Mouse (Mus musculus) right cerebral cortex, adult 18-20 months (tissue): Measurements from ENCODE around the gene Cd5.

Experiments used
- DNase-seq: peaks from one replicate; pipeline ENCODE4 v3.0.0; 2022; ENCODE audit warnings: mixed read lengths

Cd5 gene

GRCm38 (mm10) chr19:10723649-10724048 lies 15.2 kb downstream of the Cd5 start:
- no peak for DNase-seq

DNA sequence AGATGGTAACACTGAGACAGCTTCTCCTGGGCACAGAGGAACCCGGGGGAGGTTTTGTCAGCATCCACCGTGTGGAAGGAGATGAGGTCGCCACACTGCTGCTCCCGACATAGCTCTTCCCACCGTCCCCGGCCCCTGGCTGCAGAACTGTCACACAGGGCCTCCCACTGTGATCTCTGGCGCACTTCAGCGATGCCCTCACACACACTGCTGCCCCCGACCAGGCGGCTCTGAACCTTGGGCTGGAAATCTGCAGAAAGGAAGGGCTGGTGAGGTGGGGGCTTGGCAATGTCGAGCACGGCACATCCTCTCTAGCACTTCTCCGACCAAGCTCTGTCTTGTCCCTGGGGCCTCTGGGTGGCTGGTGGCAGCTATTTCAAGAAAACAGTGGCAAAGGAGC lies 15.7 kb downstream of the Cd5 start:
- DNase-seq, result no peak

- no peak for DNase-seq
Measured at GRCm38 (mm10) chr19:10721064-10721463, 17.7 kb downstream of the Cd5 start.

- DNase-seq, result no peak
Measured at GRCm38 (mm10) chr19:10720524-10720923, 18.3 kb downstream of the Cd5 start.

GRCm38 (mm10) chr19:10719751-10720150 lies 19.1 kb downstream of the Cd5 start:
- DNase-seq, result no peak

DNA sequence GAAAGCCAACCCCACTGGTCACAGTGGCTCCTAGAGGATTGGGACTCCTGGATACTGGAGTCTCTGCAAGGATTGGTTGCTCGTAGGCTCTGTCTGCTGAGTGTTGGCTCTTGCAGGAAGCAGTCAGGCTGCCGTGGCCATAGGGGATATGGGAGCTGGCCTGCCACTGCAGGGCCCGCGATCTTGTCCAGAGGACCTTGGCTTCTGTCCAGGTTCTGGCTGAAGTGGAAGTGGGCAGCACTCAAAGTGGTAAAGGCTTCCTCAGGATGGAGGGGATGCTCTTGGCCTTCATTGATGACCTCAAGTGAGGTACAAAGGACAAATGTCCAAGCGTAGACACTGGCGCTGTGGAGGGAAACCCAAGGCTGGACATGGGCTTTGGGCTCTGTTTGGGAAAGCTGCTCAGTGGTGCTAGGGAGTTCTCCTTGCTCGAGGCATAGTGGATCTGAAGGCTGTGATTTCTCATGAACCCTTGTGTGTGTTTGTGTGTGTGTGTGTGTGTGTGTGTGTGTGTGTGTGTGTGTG lies 20.5 kb downstream of the Cd5 start:
- no peak for DNase-seq

GRCm38 (mm10) chr19:10715476-10715875 lies 23.3 kb downstream of the Cd5 start:
- no peak for DNase-seq

DNA sequence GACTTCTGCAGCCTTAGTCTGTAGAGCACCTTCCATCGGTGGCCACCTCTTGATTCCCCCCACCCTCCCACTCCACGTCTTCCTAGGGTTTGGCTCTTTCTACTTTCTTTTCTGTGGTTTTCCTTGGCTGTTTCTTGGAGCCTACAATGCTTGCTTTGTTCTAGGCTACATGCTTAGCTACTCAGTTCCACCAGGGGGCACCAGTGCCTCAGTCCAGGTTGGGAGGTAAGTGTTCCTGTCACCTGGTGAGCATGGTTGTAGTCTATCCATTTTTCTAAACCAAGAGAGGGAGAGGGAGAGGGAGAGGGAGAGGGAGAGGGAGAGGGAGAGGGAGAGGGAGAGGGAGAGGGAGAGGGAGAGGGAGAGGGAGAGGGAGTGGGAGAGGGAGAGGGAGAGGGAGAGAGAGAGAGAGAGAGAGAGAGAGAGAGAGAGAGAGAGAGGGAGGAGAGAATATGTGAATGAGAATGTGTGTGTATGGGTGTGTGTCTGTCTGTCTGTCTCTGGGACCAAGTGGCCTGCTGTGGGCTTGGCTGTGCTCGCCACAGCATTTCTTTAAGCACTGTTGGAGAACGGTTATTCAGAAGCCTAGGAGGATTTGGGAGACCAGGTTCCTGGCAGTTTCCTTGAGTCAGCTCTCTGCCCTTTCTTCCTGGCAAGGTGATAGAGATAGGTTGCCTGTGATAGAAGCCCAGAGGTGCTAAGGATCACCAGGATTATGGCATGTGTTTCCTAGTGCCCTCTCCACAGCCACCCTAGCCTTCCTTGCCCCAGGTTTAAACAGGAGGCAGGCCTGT lies 23.9 kb downstream of the Cd5 start:
- peak; percentile 85 for DNase-seq

DNA sequence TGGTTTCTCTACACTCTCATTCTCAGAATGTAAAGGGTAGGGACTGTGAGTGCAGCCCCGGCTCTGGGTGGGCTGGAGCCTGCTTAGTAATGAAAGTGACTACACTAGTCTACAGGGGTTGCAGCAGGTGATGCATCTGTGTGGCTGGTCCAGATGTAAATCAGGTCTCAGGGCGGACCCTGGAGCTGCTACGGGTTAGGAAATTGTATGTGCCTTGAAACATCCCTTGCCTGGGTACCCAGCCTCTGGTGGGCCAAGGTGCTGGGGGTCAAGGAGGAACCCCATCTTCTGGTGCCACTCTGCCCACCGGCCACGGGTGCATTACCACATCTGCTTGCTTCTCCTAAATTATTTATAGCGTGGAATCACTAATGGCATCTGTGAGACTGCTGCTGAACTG lies 24.6 kb downstream of the Cd5 start:
- no peak for DNase-seq

GRCm38 (mm10) chr19:10713551-10713950 lies 25.3 kb downstream of the Cd5 start:
- DNase-seq, result no peak

DNA sequence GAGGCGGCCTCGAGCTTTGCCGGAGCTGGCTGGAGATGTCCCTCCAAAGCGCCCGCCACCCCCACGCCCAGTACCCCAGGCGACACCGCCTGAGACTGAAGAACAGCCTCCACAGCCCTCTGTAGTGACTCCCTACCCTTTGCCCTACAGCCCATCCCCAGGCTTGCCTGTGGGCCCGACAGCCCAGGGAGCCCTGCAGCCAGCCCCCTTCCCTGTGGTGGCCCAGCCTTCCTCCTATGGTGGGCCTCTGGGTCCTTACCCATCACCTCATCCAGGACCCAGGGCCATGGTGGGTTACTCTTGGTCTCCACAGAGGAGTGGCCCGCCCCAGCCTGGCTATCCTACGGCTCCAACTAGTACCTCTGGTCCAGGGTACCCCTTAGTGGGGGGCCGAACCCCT lies 26.2 kb downstream of the Cd5 start:
- DNase-seq, result no peak

DNA sequence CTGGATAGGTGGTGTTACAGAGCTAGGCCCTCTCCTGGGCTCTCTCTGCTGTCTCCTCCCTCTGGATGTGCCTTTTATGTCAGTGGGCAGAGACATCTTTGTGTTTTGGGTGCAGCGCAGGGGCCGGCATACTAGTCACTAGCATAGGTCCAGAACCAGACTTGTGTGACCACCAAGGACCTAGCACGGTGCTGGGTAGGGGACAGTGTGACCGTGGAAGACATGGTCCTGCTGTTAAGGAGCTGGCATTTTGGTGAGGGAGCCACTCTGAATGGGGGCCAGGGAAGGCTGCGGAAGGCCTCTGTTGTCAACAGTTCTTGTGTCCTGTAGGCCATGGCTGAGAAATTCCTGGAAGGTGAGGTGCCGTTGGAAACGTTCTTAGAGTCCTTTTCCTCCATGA lies 26.6 kb downstream of the Cd5 start:
- no peak for DNase-seq

DNA sequence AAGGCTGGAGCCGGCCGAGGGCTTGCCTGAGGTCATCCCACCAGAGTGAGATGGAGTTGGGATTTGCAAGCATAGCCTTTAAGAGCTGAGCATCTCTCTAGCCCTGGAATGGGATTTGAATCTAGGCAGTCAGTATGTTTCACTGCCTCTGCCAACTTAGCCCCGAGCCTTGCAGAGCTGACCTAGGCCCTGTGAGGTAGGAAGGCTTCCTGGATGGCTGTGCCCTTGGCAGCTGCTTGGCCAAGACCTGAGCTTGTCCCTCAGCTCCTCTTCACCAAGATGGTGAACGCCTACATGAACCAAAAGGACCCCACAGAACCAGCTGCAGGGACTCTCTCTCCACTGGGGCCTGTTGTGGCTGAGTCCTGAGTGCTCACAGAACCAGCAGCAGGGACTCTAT lies 28.1 kb downstream of the Cd5 start:
- no peak for DNase-seq

- DNase-seq, result peak; percentile 74
Measured at GRCm38 (mm10) chr19:10710088-10710511, 28.7 kb downstream of the Cd5 start.

DNA sequence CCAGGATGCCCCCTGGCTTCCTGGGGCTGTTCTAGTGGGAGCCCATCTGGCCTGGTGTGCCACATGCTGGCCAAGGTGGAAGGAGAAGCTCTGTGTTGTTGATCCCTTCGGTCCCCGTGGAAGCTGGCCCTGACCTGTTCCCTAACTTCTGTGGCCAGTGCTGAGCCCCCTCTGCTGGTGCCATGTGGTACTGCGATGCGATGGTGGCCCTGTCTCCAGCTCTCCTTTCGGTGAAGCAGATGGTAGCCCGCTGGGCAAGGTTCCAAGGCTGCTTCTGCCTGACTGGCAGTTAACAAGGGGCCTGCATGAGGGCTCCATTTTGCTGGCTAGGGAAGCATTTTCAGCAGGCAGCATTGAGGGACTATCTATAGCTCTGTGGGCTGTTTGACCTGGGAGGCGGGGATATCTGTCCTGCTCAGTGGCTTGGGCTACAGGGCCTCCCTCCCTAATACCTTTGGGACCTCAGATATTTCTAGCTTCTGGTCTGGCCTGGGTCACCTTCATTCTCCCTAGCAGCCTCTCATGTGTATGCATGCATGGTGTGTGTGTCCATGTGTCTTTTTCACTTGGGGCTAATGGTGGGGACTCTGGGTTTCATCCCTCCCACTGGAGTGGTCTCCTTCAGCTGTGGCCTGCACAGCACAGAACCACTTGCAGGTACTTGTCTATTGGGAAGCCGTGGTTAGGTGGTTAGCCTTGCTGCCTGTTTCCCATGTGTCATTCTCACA lies 29.3 kb downstream of the Cd5 start:
- DNase-seq, result peak; percentile 96

DNA sequence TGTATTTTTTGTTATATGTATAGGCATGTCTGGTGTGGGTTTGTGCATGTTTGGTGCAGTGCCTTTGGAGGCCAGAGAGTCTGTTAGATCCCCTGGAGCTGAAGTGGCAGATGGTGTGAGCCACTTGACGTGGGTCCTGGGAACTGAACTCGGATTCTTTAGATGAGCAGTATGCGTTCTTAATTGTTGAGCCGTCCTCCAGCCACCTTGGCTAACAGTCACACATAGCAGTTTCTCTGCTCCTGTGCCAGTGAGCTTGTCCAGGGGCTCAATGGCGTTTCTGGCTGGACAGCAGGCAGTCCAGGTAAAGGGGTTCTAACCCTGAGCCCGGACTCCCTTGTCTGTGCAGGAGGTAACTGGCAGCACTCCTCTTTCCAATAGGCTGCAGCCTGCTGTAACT lies 29.9 kb downstream of the Cd5 start:
- no peak for DNase-seq

- no peak for DNase-seq
Measured at GRCm38 (mm10) chr19:10707881-10708280, 30.9 kb downstream of the Cd5 start.

DNA sequence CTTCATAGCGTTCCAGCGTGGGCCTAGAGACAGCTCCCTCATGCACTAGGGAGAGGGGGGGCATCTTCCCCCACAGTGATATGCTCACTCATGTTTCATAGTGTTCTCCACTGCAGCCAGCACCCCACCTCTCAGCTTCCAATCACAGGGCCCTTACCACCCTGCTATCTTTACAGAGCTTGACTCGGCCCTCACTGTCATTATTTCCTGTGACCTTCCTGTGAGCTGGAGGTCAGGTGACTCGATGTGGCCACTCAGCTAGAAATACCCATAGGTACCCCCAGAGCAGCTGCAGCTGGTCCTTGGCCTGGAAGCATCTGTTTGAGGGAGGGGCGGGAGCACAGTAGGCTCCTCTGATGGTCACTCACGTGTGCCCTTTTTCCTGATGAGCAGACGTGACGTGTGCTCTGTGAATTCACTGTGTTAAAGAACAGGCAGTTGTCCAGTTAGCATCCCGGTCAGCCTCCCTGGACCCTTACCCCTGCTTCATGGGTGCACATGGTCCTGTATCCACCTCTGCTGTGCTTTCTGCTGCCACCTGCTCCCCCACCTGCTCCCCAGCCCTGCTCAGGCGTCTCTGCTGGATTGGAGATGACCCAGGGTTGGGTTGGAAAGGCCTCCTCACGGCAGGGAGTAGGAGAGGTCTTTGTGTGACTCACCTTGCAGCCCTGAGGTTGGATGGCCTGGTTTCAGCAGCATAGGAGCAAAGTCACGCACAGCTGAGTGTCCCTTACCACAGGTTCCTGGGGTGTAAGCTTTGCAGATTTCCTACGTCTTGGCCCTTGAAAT lies 31.5 kb downstream of the Cd5 start:
- DNase-seq, result no peak

DNA sequence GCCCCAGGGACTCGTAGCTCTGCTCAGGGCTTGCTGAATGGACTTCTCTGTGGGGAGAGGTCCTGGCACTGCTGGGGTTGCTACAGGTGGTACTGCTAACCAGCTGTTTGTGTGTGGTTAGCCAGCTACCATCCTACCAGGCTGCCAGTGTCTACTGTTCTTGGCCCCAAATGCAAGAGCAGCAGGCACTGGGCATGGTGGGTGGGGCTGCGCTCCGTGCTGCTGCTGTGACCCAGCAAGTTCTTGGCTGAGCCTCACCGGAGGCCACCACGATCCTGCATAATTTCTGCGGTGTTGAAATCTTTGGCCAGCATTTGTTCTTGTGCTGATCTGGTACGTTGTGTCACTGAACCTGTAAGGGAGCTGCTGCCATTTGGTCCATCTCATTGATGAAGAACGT lies 35.3 kb downstream of the Cd5 start:
- no peak for DNase-seq

DNA sequence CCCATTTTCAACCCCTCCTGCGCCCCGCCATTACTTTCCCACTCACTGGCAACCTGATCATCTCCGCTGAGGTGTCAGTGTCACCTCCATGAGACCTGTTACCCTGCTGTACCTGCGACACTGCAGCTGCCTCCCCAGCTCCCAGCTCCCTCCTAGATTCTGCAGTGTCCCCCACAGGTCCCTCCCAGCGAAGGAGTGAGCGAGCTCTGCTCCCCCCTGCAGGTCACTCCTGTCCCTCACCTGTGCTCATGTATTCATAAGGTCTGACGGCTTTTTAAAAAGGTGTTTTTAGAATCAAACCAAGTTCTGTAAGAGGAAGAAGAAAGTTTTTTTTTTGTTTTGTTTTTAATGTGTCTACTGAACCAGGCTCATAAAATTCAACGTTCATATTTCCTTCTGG lies 36.7 kb downstream of the Cd5 start:
- no peak for DNase-seq

DNA sequence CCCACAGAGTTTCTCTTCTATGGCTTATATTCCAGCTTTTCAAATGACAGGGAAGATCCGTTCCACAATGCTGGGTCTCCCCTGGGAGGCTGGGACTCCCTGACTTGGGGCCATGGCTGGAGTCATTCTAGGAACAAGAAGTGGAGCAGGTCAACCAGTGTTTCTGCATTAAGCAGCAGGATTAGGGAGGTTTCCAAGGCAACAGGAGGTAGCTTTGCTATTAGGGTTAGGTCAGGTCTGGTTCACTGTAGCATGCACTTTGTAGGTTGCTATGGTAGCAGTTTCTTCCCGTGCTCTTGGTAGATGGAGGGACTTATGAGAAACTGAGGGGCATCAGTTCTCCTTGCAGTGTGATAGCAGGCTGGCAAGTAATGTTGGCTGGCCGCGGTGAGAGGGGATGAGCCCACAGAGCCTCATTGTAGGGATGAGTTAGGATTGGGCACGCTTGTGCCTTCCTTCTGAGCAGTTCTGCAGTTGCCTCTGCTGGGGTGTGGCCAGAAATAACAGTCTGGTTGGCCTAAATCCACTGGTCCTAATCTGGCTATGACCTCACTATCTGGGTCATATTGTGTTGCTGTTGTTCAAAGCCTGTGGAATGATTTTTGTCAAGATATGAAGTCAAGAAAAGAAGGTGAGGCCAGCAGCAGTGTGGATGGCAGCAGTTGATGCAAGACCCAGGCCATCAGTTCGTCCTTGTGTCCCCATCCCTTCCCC lies 37.6 kb downstream of the Cd5 start:
- DNase-seq, result no peak

DNA sequence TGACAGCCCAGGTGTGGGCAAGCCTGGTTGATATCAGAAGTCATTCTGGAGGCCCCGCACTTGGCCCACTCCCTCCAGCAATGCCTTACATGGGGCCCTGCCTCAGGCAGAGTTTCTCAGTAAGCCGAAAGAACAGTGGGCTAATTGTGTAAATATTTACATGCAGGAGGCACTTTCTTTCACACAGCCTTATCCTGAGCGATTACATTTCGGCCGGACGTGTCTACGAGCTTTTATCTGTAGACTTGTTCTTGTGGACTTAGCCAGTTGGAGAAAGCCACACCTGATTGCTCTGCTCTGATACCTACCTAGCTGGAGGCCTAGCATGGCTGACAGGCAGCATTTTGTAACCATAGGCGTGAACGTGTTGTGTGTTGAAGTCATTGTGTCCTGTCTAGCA lies 39.0 kb downstream of the Cd5 start:
- no peak for DNase-seq
